Mouse (Mus musculus) kidney, embryonic 14.5 days (tissue): ENCODE measurements around the gene Art2b. TPM values are rescaled to one million over a fixed set of nuclear protein-coding genes. Genes with fewer than 3 reads are reported as not detected.
A peak's percentile ranks its signal among the peaks of the same experiment; 100 is the strongest.

ENCODE experiments used
- ATAC-seq: fragments of 200-750 bp; cut with Nextera tagmentation; 2 replicates; pipeline ENCODE4 v1.8.0; 2017; ENCODE audit warnings: moderate number of reproducible peaks, mild to moderate bottlenecking, moderate TSS enrichment, moderate library complexity; ENCODE audit not compliant: low FRiP score, low TSS enrichment
- H3K27ac ChIP-seq: fragments of 300-500 bp; sonication (generic); 2 replicates; pipeline ENCODE4 v1.5.1; 2014; ENCODE audit warnings: low read depth, mild to moderate bottlenecking, low read length, moderate library complexity, mixed read lengths
- H3K27me3 ChIP-seq: fragments of 300-500 bp; sonication (generic); 2 replicates; pipeline ENCODE4 v1.6.1; 2014; ENCODE audit warnings: mild to moderate bottlenecking, low read length; ENCODE audit not compliant: control insufficient read depth, insufficient read depth
- H3K36me3 ChIP-seq: fragments of 300-500 bp; sonication (generic); 2 replicates; pipeline ENCODE4 v1.6.1; 2014; ENCODE audit warnings: low read length, mixed read lengths; ENCODE audit not compliant: control insufficient read depth, insufficient read depth
- H3K4me1 ChIP-seq: fragments of 300-500 bp; sonication (generic); 2 replicates; pipeline ENCODE4 v1.6.1; 2014; ENCODE audit warnings: low read length, mixed read lengths; ENCODE audit not compliant: control insufficient read depth, insufficient read depth
- H3K4me2 ChIP-seq: fragments of 300-500 bp; sonication (generic); replicated peaks from 2 replicates; pipeline ENCODE4 v1.6.1; 2014; ENCODE audit warnings: low read depth, mild to moderate bottlenecking, low read length
- H3K4me3 ChIP-seq: fragments of 300-500 bp; sonication (generic); 2 replicates; pipeline ENCODE4 v1.5.1; 2014; ENCODE audit warnings: mild to moderate bottlenecking, low read length
- H3K9ac ChIP-seq: fragments of 300-500 bp; sonication (generic); 2 replicates; pipeline ENCODE4 v1.6.1; 2014; ENCODE audit warnings: low read depth, mild to moderate bottlenecking, low read length, moderate library complexity
- H3K9me3 ChIP-seq: fragments of 300-500 bp; sonication (generic); 2 replicates; pipeline ENCODE4 v1.6.1; 2016; ENCODE audit warnings: low read length; ENCODE audit not compliant: control insufficient read depth
- WGBS: fragments of 180-500 bp; shearing (Covaris S2); extraction: QIAGEN DNeasy Blood & Tissue Kit; methylation state at CpG from one replicate; pipeline ENCODE4 v1.1.7; 2014; 5-methylcytosine and 5-hydroxymethylcytosine counted together
- polyA plus RNA-seq: library from polyadenylated mRNA; unstranded; fragments of >200 nt; fragmentation: Nextera tagmentation; extraction: Ambion mirVana; gene quantifications from 2 replicates; pipeline ENCODE4 v1.2.1, GENCODE M21; 2014

The Art2b gene
- polyA plus RNA-seq, 1 experiment from 2014 or later: not detected

- 70% methylated on average over 7 of the region's 7 CpGs for WGBS
- H3K9ac ChIP-seq: no peak overlapping the region
- ATAC-seq: no peak
- no peaks in the 10 kb centered on the region for H3K27me3 ChIP-seq
- no peak overlapping the region for H3K27ac ChIP-seq
- H3K4me2 ChIP-seq: no peak overlapping the region
- H3K4me3 ChIP-seq: no peak overlapping the region
- H3K36me3 ChIP-seq: no peaks in the 10 kb centered on the region
- H3K4me1 ChIP-seq: no peaks in the 10 kb centered on the region
- no peaks in the 10 kb centered on the region for H3K9me3 ChIP-seq
Measured at GRCm38 (mm10) chr7:101550686-101551485, 34.5 kb downstream of the Art2b start.

- no peaks in the 10 kb centered on the region for H3K9me3 ChIP-seq
- 80% methylated on average over 3 of the region's 3 CpGs for WGBS
- no peak for ATAC-seq
- H3K27me3 ChIP-seq: no peaks in the 10 kb centered on the region
- H3K4me2 ChIP-seq: no peak overlapping the region
- no peak overlapping the region for H3K9ac ChIP-seq
- H3K4me3 ChIP-seq: no peak overlapping the region
- no peaks in the 10 kb centered on the region for H3K4me1 ChIP-seq
- no peak overlapping the region for H3K27ac ChIP-seq
- H3K36me3 ChIP-seq: no peaks in the 10 kb centered on the region
Measured at GRCm38 (mm10) chr7:101549266-101549665, 36.1 kb downstream of the Art2b start.

DNA sequence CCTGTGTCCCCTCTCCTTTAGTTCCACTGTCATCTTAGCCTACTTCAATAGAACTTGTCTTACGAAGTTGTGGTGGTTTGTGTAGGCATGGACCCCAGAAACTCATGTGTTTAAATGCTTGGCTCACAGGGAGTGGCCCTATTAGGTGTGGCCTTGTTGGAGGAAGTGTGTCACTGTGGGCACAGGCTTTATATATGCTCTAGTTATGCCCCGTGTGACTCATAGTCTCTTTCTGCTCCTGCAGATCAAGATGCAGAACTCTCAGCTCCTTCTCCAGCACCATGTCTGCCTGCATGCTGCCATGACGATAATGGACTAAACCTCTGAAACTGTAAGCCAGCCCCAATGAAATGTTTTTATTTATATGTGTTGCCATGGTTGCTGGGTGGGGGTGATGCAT lies 37.7 kb downstream of the Art2b start:
- Histone ChIP-seq H3K4me1 (no peaks in the 10 kb centered on the region), H3K27ac (no peak overlapping the region), H3K4me3 (no peak overlapping the region), H3K9me3 (no peaks in the 10 kb centered on the region), H3K4me2 (no peak overlapping the region), H3K36me3 (no peaks in the 10 kb centered on the region), H3K9ac (no peak overlapping the region), H3K27me3 (no peaks in the 10 kb centered on the region)
- 76% methylated on average over 3 of the region's 3 CpGs for WGBS
- ATAC-seq: no peak

DNA sequence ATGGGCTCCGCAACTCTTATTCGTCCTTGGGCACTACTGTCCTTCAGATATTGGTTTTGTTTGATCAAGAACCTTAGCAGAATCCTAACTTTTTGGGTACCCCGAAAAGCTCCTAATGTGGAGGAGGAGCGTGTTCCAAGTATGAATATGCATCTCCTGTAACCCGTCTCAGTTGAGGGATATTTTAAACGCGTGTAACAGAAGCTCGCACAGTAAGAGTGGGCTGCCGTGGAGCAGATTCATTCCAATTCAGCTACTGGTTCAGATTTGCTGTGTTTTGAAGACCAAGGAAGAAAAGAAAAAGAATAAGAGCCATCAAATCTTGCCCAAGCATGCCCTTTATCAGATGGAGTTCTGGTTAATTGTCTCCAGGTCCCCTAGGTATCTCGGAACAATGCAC lies 43.7 kb downstream of the Art2b start:
- peak overlapping the region; percentile 24 for H3K9ac ChIP-seq
- no peaks in the 10 kb centered on the region for H3K27me3 ChIP-seq
- no peaks in the 10 kb centered on the region for H3K36me3 ChIP-seq
- H3K27ac ChIP-seq: no peak overlapping the region
- 66% methylated on average over 10 of the region's 10 CpGs for WGBS
- peaks cover 5% of the 10 kb centered on the region; the same call in 1 of the 2 replicates for H3K4me1 ChIP-seq
- H3K9me3 ChIP-seq: no peaks in the 10 kb centered on the region
- ATAC-seq: no peak
- H3K4me3 ChIP-seq: no peak overlapping the region
- H3K4me2 ChIP-seq: peak overlapping the region; percentile 33; the same call in 1 of the 2 replicates

GRCm38 (mm10) chr7:101541132-101541531 lies 44.3 kb downstream of the Art2b start:
- Histone ChIP-seq H3K9ac (peak overlapping the region; percentile 24; the same call in 1 of the 2 replicates), H3K4me2 (peak overlapping the region; percentile 33; the same call in 1 of the 2 replicates), H3K27me3 (no peaks in the 10 kb centered on the region), H3K4me1 (peaks cover 5% of the 10 kb centered on the region; the same call in 1 of the 2 replicates), H3K4me3 (no peak overlapping the region), H3K9me3 (no peaks in the 10 kb centered on the region), H3K27ac (no peak overlapping the region), H3K36me3 (no peaks in the 10 kb centered on the region)
- 1% methylated on average over 11 of the region's 11 CpGs for WGBS
- peak; percentile 81; the same call in 1 of the 2 replicates for ATAC-seq

DNA sequence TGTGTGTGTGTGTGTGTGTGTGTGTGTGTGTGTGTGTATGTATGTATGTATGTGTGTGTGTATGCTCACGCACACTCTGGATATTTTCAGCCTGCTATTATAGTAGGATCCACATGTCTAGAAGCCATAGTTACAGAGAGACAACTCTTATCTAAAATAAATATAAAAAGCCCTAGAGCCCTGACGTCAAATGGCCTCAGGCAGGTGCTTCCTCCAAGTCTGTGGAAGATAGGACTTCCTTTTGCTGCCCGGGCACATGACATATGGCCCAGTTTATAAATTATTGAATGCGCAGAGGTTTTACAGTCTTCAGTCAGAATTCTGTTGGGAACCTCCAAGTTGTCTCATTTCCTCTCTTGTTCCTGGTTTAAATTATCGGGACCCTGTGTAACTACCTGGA lies 44.7 kb downstream of the Art2b start:
- no peaks in the 10 kb centered on the region for H3K9me3 ChIP-seq
- WGBS: 65% methylated on average over 5 of the region's 5 CpGs
- no peak overlapping the region for H3K4me3 ChIP-seq
- H3K4me2 ChIP-seq: no peak overlapping the region
- H3K27me3 ChIP-seq: no peaks in the 10 kb centered on the region
- peaks cover 5% of the 10 kb centered on the region; the same call in 1 of the 2 replicates for H3K4me1 ChIP-seq
- H3K36me3 ChIP-seq: no peaks in the 10 kb centered on the region
- H3K27ac ChIP-seq: no peak overlapping the region
- no peak for ATAC-seq
- H3K9ac ChIP-seq: no peak overlapping the region

DNA sequence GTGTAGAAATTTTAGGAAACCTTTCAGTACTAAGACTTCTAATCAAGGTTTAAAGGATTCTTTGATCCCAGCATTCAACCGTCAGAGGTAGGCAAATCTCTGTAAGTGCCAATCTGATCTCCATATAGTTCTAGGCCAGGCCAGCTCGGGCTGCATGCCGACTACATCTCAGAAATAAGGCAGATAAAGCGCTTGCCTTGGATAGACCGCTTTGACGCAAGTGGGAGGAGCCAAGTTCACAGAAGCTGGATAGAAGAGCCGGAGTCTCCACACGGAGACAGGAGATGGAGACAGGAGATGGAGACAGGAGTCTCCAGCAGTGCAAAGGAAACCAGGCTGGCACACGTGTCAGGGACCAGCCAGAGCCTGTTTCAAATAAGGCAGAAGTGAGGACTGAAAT lies 45.6 kb downstream of the Art2b start:
- no peaks in the 10 kb centered on the region for H3K27me3 ChIP-seq
- H3K36me3 ChIP-seq: no peaks in the 10 kb centered on the region
- H3K4me2 ChIP-seq: no peak overlapping the region
- H3K9me3 ChIP-seq: no peaks in the 10 kb centered on the region
- peaks cover 5% of the 10 kb centered on the region; the same call in 1 of the 2 replicates for H3K4me1 ChIP-seq
- WGBS: 47% methylated on average over 9 of the region's 9 CpGs
- no peak for ATAC-seq
- H3K27ac ChIP-seq: no peak overlapping the region
- H3K4me3 ChIP-seq: no peak overlapping the region
- no peak overlapping the region for H3K9ac ChIP-seq

DNA sequence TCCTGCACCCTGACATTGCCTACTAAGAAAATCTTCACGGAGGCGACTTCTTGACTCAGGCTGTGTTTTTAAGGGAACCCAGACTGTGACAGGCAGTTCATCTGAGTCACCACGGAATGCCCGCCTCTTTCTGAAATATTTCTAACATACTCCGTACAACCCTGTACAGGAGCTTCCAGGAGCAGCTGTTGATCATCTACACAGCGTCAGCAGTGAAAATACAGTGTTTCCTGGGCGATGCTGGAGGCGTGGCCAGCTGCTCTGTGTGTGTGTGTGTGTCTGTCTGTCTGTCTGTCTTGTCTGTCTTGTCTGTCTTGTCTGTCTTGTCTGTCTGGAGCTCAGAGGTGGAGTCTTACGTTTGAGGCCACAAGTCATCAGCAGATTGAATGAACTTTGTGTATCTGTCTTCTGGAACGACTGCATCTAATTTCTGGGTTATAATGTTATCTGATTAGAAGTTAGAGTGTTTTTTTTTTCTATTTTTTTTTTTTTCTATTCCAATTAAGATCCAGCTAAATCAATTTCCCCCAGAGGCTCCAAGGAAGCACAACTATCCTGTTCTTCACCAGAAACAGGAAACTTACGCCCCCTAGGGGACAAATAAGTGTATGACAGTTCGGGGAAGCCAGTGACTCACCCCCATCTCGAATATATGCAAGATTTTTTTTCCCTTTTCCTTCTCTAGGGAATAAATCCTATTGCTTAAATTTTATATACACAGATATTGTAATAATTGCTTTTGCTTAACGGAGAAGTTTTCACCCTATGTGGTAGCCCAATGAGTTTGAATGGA lies 47.1 kb downstream of the Art2b start:
- H3K36me3 ChIP-seq: no peaks in the 10 kb centered on the region
- 0 out of 2 replicates have a peak, but pooled peaks have one; percentile 12 for ATAC-seq
- H3K9ac ChIP-seq: no peak overlapping the region
- 36% methylated on average over 14 of the region's 14 CpGs for WGBS
- H3K4me2 ChIP-seq: peak overlapping the region; percentile 23; the same call in 1 of the 2 replicates
- H3K4me1 ChIP-seq: peaks cover 5% of the 10 kb centered on the region; the same call in 1 of the 2 replicates
- H3K9me3 ChIP-seq: no peaks in the 10 kb centered on the region
- no peak overlapping the region for H3K4me3 ChIP-seq
- no peak overlapping the region for H3K27ac ChIP-seq
- no peaks in the 10 kb centered on the region for H3K27me3 ChIP-seq

- no peaks in the 10 kb centered on the region for H3K27me3 ChIP-seq
- no peak overlapping the region for H3K9ac ChIP-seq
- peaks cover 5% of the 10 kb centered on the region; the same call in 1 of the 2 replicates for H3K4me1 ChIP-seq
- ATAC-seq: no peak
- no peak overlapping the region for H3K4me3 ChIP-seq
- H3K9me3 ChIP-seq: no peaks in the 10 kb centered on the region
- WGBS: 57% methylated on average over 8 of the region's 8 CpGs
- H3K4me2 ChIP-seq: no peak overlapping the region
- no peaks in the 10 kb centered on the region for H3K36me3 ChIP-seq
- no peak overlapping the region for H3K27ac ChIP-seq
Measured at GRCm38 (mm10) chr7:101537541-101537940, 47.9 kb downstream of the Art2b start.
